Mouse (Mus musculus): ENCODE data around the gene Gpr89.

Gene Gpr89

DNA sequence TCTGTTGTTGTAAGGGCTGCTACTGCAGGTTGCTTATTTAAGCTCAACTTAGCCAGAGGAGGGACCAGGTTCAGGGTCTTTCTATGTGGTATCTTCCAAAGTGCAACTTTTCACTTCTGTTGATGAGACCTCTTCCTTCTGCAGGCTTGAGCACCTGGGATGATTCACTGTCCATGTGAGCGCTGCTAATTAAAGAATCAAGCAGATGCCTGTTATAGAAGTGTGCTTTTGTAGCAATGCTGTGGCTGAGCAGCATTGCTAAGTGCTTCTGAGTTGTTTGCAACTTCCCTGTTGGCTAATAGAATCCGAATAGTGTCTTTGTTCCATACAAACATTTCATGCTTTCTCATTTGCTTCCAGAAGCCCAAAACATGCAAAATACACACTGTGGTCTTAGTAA lies 34.9 kb downstream of the Gpr89 start:
- no peak for DNase-seq (ENCODE audit: low spot score)

DNA sequence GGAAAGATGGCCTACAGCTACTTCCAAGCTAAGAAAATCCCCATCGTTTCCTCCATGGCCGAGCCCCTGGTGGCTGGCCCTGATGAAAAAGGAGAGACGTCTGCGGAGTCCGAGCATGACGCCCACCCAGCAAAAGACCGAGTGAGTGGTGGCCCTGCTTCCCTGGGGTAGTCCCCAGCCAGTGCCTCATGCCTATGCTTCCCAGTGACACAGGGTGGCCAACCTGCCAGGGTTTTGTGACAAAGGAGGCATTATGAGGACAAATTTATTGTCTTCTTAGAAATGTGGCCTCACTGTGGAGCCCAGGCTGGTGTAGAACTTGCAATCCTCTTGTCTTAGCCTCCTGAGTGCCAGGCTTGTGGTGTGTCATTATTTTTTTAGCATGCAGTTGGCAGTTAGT lies 36.1 kb downstream of the Gpr89 start:
- no peak for DNase-seq (ENCODE audit: low spot score)

- DNase-seq (ENCODE audit: low spot score): no peak
Measured at GRCm38 (mm10) chr3:96868566-96868965, 36.6 kb downstream of the Gpr89 start.

- no peak for DNase-seq (ENCODE audit: low spot score)
Measured at GRCm38 (mm10) chr3:96867863-96868262, 37.3 kb downstream of the Gpr89 start.

GRCm38 (mm10) chr3:96860498-96860897 lies 44.6 kb downstream of the Gpr89 start:
- DNase-seq (ENCODE audit: low spot score): no peak

GRCm38 (mm10) chr3:96855833-96856232 lies 49.3 kb downstream of the Gpr89 start:
- DNase-seq (ENCODE audit: low spot score): no peak

DNA sequence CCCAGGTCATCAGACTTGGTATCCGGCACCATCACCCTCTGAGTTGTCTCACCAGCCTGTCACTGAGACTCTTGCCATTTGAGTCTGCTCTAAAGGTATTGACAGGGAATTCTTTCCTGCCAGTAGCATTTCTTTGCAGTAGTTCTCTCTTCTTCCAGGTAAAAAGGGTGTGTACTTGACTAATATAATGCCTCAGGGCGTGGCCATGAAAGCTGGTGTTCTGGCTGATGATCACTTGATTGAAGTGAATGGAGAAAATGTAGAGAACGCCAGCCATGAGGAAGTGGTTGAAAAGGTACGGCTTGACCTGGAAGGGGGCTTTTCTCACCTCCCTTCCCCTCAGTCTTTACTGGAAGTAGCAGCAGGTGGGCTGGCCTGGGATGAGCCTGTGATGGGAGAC lies 50.8 kb downstream of the Gpr89 start:
- DNase-seq (ENCODE audit: low spot score): no peak

DNA sequence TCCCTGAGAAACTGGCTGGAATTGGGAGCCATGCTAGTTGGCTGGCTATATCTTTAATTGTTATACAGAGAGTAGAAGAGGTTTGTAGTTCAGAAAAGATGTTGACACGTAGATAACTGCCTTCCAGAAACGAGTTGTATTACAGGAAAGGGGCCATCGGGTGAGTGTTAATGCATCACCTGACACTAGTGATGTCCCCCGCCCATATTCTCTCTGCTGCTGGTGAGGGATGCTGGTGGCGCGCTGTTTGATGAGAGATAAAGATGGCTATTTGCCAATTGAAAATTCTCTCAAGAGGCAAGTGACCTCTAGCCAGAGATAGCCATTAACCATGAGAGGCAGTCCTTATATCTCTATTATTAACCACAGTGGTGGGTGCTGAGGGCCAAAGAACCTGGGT lies 52.6 kb downstream of the Gpr89 start:
- no peak for DNase-seq (ENCODE audit: low spot score)

DNA sequence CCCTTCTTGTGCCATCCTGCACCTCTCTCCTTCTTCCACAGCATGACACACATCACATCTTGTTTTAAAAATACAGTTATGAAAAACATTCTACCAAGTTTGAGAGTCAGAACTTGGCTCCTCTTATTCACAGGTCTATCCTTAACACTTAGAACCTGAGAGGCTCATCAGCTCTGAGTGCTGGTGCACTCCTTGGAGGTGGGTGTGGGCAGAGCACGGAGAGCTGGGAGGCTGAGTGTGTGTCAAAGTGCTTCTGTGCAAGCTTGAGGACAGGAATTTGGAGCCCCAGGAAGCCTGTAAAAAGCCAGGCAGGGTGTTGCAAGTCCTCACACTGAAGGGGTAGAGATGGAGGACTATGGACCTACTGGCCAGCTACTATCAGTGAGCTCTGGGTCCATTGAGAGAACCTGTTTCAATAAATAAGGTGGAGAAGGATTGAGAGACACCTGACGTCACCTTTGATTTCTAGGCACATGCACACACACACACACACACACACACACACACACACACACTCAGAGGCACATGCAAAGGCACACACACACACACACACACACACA lies 55.9 kb downstream of the Gpr89 start:
- no peak for DNase-seq (ENCODE audit: low spot score)

GRCm38 (mm10) chr3:96848470-96848869 lies 56.7 kb downstream of the Gpr89 start:
- no peak for DNase-seq (ENCODE audit: low spot score)

DNA sequence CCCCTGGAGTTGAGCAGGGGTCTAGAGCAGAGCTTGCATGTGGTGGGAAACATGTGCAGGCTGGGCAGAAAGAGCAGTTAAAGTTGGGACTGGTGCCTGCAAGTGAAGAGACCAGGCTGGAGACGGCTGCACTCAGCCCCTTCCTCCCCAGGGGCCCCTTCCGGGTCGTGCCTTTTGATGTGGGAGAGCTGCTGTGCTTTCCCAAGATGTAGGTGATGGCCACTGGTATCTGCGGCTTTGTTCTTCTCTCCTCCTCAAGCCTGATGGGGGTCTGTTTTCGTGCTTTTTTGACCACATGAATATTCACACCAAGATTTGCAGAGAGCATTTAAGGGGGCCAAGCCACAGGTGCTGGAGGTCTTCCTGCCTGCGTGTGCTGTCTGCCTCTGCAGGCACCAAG lies 57.5 kb downstream of the Gpr89 start:
- no peak for DNase-seq (ENCODE audit: low spot score)

- DNase-seq (ENCODE audit: low spot score): no peak
Measured at GRCm38 (mm10) chr3:96846985-96847384, 58.2 kb downstream of the Gpr89 start.

DNA sequence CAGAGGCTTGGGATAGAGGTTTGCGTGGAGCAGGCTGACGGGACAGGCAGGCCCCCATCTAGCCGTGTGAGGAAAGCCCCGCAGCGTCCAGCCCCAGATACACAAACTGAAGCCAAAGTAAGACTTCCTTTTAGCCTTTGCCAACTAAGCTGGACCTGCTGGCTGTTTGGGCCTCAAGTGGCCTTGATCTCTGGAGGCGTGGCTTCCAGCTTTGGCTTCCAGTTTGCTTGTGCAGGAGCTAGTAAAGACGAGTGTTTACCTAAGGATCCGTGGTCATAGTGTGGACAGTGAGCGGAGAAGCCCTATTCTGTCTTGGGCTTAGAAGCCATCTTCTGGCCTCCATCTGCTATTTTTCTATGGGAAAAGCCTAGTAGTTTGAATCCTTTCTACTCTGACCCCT lies 59.3 kb downstream of the Gpr89 start:
- DNase-seq (ENCODE audit: low spot score): no peak

DNA sequence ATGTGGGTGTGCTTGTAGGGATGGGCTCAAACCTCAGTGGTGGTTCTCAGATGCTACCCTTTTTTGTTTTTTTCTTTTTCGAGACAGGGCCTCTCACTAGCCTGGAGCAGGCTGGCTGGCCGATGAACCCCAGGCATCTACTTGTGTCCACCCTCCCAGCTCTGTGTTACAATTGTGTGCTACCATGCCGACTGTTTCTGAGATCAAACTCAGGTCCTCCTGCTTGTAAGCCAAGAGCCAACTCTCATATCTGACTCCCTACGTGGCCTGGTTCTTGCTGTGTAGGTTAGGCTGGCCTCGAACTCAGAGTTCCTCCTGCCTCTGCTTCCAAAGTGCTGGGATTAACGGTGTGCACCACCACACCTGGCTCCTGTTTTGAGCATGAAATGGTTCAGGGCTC lies 60.0 kb downstream of the Gpr89 start:
- DNase-seq (ENCODE audit: low spot score): no peak

- DNase-seq (ENCODE audit: low spot score): no peak
Measured at GRCm38 (mm10) chr3:96838996-96839645, 66.0 kb downstream of the Gpr89 start.

- DNase-seq (ENCODE audit: low spot score): no peak
Measured at GRCm38 (mm10) chr3:96836414-96836813, 68.7 kb downstream of the Gpr89 start.

DNA sequence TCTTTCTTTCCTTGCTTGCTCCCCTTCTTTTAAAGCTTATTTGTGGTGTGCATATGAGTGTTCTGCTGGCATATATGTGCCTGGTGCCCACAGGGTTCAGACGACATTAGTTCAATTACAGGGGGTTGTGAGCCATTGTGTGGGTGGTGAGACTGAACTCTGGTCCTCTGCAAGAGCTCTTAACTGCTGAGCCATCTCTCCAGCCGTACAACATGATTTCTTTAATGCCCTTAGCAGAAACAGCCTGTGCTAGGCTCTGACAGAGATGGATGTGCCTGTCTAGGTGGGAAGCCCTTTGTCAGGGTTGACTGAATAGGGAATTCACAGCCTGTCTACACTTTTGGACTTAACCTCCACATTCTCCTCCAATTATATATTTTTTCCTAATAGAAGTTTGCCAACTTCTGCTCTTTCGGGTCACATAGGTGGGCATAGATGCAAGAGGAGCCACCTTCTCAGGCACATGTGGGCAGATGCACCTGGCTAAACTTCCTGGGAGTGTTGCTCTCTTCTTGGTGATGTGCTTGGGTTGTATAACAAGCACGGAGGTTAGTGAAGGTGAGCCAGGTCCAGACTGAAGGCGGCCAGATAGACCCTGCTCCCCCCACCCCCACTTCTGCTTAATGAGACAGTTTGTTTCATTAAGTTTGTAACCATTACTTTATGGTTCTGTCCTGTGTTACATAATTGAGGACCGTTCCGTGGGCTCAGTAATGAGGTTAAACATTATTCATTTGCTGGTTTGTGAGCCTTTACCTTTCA lies 70.4 kb downstream of the Gpr89 start:
- no peak for DNase-seq (ENCODE audit: low spot score)

GRCm38 (mm10) chr3:96832930-96833329 lies 72.2 kb downstream of the Gpr89 start:
- no peak for DNase-seq (ENCODE audit: low spot score)

- no peak for DNase-seq (ENCODE audit: low spot score)
Measured at GRCm38 (mm10) chr3:96829856-96830255, 75.3 kb downstream of the Gpr89 start.

DNA sequence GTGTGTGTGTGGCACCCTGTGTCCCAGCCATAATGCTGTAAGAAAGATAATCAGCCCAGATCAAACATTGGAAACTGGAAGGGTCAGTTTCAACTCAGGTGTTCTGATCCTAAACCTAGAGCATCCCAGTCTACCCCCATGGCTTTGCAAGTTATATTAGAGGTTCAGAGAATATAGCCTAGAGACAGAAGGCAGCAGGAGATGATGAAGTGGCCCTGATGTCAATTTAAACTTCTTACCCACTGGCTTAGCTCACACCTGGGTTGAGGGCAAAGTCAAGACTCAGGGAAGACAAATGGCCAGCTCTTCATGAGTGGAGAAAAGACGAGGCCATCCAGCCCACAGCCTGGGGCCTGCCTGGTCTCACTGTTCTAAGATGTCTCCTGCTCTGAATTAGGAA lies 76.2 kb downstream of the Gpr89 start, which contains the start of the genes Pdzk1 and Cd160:
Pdzk1 (plus strand) TSS at position 301 of the 400 bp plus-strand sequence.
Cd160 (minus strand) TSS at position 368 of the 400 bp plus-strand sequence.
- no peak for DNase-seq (ENCODE audit: low spot score)

GRCm38 (mm10) chr3:96828308-96828864 lies 76.8 kb downstream of the Gpr89 start:
- no peak for DNase-seq (ENCODE audit: low spot score)

DNA sequence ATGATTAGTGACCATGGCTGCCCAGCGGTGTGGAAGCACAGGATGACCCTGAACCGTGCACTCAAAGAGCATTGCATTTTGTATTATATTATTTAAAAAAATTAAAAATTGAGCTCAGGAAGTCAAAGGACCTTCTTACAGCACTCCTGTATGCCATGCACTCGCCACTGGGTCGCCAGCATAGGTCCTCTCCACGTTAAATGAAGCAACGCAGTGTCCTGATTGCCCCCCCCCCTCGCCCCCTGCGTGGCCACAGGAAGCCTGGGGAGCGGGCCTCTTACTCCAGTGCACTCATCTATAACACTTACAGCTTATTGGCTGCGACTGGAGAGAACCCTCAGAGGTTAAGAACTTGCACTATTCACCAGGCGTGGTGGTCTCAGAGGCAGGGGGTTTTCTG lies 79.9 kb downstream of the Gpr89 start:
- no peak for DNase-seq (ENCODE audit: low spot score)

GRCm38 (mm10) chr3:96824614-96825013 lies 80.5 kb downstream of the Gpr89 start:
- DNase-seq (ENCODE audit: low spot score): no peak

All from left cerebral cortex, adult 11 months (tissue).